Mouse (Mus musculus): ENCODE data around the gene Gzmg. TPM values are rescaled to one million over a fixed set of nuclear protein-coding genes. Genes with fewer than 3 reads are reported as not detected.
A peak's percentile ranks its signal among the peaks of the same experiment; 100 is the strongest.
"Not testable (repeated sequence)": the region's sequence is repeated elsewhere in the genome, so short reads cannot be mapped to it uniquely, and the experiment has no call there.

Gzmg gene
- polyA plus RNA-seq (2015; fragmentation: Nextera tagmentation; extraction: Ambion mirVana): not detected in 2 replicates

GRCm38 (mm10) chr14:56159479-56159878 lies at the start of gene Gzmg:
TSS of gene Gzmg (minus strand) at chr14:56159579.
- not testable (repeated sequence) for H3K4me1 ChIP-seq (ENCODE audit: insufficient read depth, low read depth, low read length); H3K4me3 ChIP-seq (ENCODE audit: low read depth, low read length); H3K27me3 ChIP-seq (replicated peaks; ENCODE audit: insufficient read depth, low read length); ATAC-seq; H3K27ac ChIP-seq (ENCODE audit: low read length); H3K9me3 ChIP-seq (ENCODE audit: low read length); DNase-seq (ENCODE audit: low spot score); H3K4me2 ChIP-seq (replicated peaks; ENCODE audit: low read depth, low read length); H3K9ac ChIP-seq (replicated peaks; ENCODE audit: low read depth); H3K36me3 ChIP-seq (ENCODE audit: insufficient read depth, low read length)
- WGBS: 77% methylated on average over 2 of the region's 2 CpGs

GRCm38 (mm10) chr14:56205613-56206012 lies 46.2 kb upstream of the Gzmg start:
- H3K9me3 ChIP-seq (ENCODE audit: low read length): no peaks in the 10 kb centered on the region
- no peak for TF ChIP-seq CTCF (IDR thresholded peaks at IDR 0.05)
- TF ChIP-seq EP300 (IDR thresholded peaks at IDR 0.05): no peak
- H3K27ac ChIP-seq (ENCODE audit: low read length): no peak overlapping the region
- H3K4me2 ChIP-seq (replicated peaks; ENCODE audit: low read depth, low read length): no peak overlapping the region
- WGBS: 91% methylated on average over 1 of the region's 1 CpGs
- H3K4me3 ChIP-seq (ENCODE audit: low read depth, low read length): no peak overlapping the region
- H3K4me1 ChIP-seq (ENCODE audit: insufficient read depth, low read depth, low read length): no peaks in the 10 kb centered on the region
- no peaks in the 10 kb centered on the region for H3K27me3 ChIP-seq (replicated peaks; ENCODE audit: insufficient read depth, low read length)
- ATAC-seq: no peak
- H3K9ac ChIP-seq (replicated peaks; ENCODE audit: low read depth): no peak overlapping the region
- no peaks in the 10 kb centered on the region for H3K36me3 ChIP-seq (ENCODE audit: insufficient read depth, low read length)
- DNase-seq (ENCODE audit: low spot score): no peak

- ATAC-seq; H3K36me3 ChIP-seq (ENCODE audit: insufficient read depth, low read length); H3K4me2 ChIP-seq (replicated peaks; ENCODE audit: low read depth, low read length); H3K27me3 ChIP-seq (replicated peaks; ENCODE audit: insufficient read depth, low read length); H3K9me3 ChIP-seq (ENCODE audit: low read length); H3K9ac ChIP-seq (replicated peaks; ENCODE audit: low read depth); H3K27ac ChIP-seq (ENCODE audit: low read length); H3K4me1 ChIP-seq (ENCODE audit: insufficient read depth, low read depth, low read length); H3K4me3 ChIP-seq (ENCODE audit: low read depth, low read length): not testable (repeated sequence)
- WGBS: 29% methylated on average over 5 of the region's 5 CpGs
- DNase-seq (ENCODE audit: low spot score): peak; percentile 47
- peak; percentile 65 for TF ChIP-seq CTCF (IDR thresholded peaks at IDR 0.05)
Observed at GRCm38 (mm10) chr14:56205021-56205420, 45.6 kb upstream of the Gzmg start.

- H3K4me2 ChIP-seq (replicated peaks; ENCODE audit: low read depth, low read length): no peak overlapping the region
- peak; percentile 62 for DNase-seq (ENCODE audit: low spot score)
- ATAC-seq: no peak
Observed at GRCm38 (mm10) chr14:56203975-56204374, 44.6 kb upstream of the Gzmg start.

GRCm38 (mm10) chr14:56186946-56187345 lies 27.6 kb upstream of the Gzmg start:
- Histone ChIP-seq H3K9me3 (ENCODE audit: low read length) (no peaks in the 10 kb centered on the region), H3K27me3 (replicated peaks; ENCODE audit: insufficient read depth, low read length) (no peaks in the 10 kb centered on the region), H3K36me3 (ENCODE audit: insufficient read depth, low read length) (no peaks in the 10 kb centered on the region), H3K27ac (ENCODE audit: low read length) (no peak overlapping the region), H3K4me1 (ENCODE audit: insufficient read depth, low read depth, low read length) (no peaks in the 10 kb centered on the region), H3K4me3 (ENCODE audit: low read depth, low read length) (no peak overlapping the region), H3K9ac (replicated peaks; ENCODE audit: low read depth) (no peak overlapping the region), H3K4me2 (replicated peaks; ENCODE audit: low read depth, low read length) (no peak overlapping the region)
- 56% methylated on average over 6 of the region's 6 CpGs for WGBS
- DNase-seq (ENCODE audit: low spot score): no peak
- ATAC-seq: no peak
- TF ChIP-seq CTCF (IDR thresholded peaks at IDR 0.05) (peak; percentile 28), EP300 (IDR thresholded peaks at IDR 0.05) (no peak)

More at GRCm38 (mm10) chr14:56203975-56204374, 44.6 kb upstream of the Gzmg start:
- Histone ChIP-seq H3K27me3 (replicated peaks; ENCODE audit: insufficient read depth, low read length) (no peaks in the 10 kb centered on the region), H3K4me1 (ENCODE audit: insufficient read depth, low read depth, low read length) (no peaks in the 10 kb centered on the region), H3K9me3 (ENCODE audit: low read length) (no peaks in the 10 kb centered on the region), H3K9ac (replicated peaks; ENCODE audit: low read depth) (no peak overlapping the region), H3K36me3 (ENCODE audit: insufficient read depth, low read length) (no peaks in the 10 kb centered on the region), H3K27ac (ENCODE audit: low read length) (no peak overlapping the region), H3K4me3 (ENCODE audit: low read depth, low read length) (no peak overlapping the region)
- TF ChIP-seq EP300 (IDR thresholded peaks at IDR 0.05) (no peak), CTCF (IDR thresholded peaks at IDR 0.05) (peak; percentile 93)
- WGBS: 1% methylated on average over 2 of the region's 2 CpGs

GRCm38 (mm10) chr14:56186521-56186920 lies 27.1 kb upstream of the Gzmg start:
- TF ChIP-seq CTCF (IDR thresholded peaks at IDR 0.05): no peak
- TF ChIP-seq EP300 (IDR thresholded peaks at IDR 0.05): no peak
- no peak overlapping the region for H3K9ac ChIP-seq (replicated peaks; ENCODE audit: low read depth)
- no peaks in the 10 kb centered on the region for H3K4me1 ChIP-seq (ENCODE audit: insufficient read depth, low read depth, low read length)
- H3K36me3 ChIP-seq (ENCODE audit: insufficient read depth, low read length): no peaks in the 10 kb centered on the region
- ATAC-seq (no peak), DNase-seq (ENCODE audit: low spot score) (no peak)
- no peak overlapping the region for H3K4me3 ChIP-seq (ENCODE audit: low read depth, low read length)
- no peak overlapping the region for H3K4me2 ChIP-seq (replicated peaks; ENCODE audit: low read depth, low read length)
- H3K27me3 ChIP-seq (replicated peaks; ENCODE audit: insufficient read depth, low read length): no peaks in the 10 kb centered on the region
- H3K27ac ChIP-seq (ENCODE audit: low read length): no peak overlapping the region
- H3K9me3 ChIP-seq (ENCODE audit: low read length): no peaks in the 10 kb centered on the region
- WGBS: 53% methylated on average over 5 of the region's 5 CpGs

GRCm38 (mm10) chr14:56177651-56178050 lies 18.3 kb upstream of the Gzmg start:
- 15% methylated on average over 8 of the region's 8 CpGs for WGBS
- H3K4me2 ChIP-seq (replicated peaks; ENCODE audit: low read depth, low read length); H3K4me3 ChIP-seq (ENCODE audit: low read depth, low read length); H3K4me1 ChIP-seq (ENCODE audit: insufficient read depth, low read depth, low read length); H3K9me3 ChIP-seq (ENCODE audit: low read length); ATAC-seq; H3K36me3 ChIP-seq (ENCODE audit: insufficient read depth, low read length); H3K27ac ChIP-seq (ENCODE audit: low read length); H3K9ac ChIP-seq (replicated peaks; ENCODE audit: low read depth); H3K27me3 ChIP-seq (replicated peaks; ENCODE audit: insufficient read depth, low read length): not testable (repeated sequence)
- peak; percentile 71 for TF ChIP-seq CTCF (IDR thresholded peaks at IDR 0.05)
- DNase-seq (ENCODE audit: low spot score): peak; percentile 42

Measured in lung, postnatal 0 days (tissue).